Mouse (Mus musculus): ENCODE measurements around the gene Larp1b.
"Not testable (repeated sequence)": the region's sequence is repeated elsewhere in the genome, so short reads cannot be mapped to it uniquely, and the experiment has no call there.

Larp1b gene

GRCm38 (mm10) chr3:40949170-40949902 lies at the start of gene Larp1b:
Larp1b (plus strand) TSS chr3:40949828.
- DNase-seq (ENCODE audit: low read depth, low spot score) = peak; percentile 97

GRCm38 (mm10) chr3:40902443-40902842 lies 47.2 kb upstream of the Larp1b start, which contains the start of gene 1700034I23Rik:
1700034I23Rik (minus strand) TSS chr3:40902543.
- not testable (repeated sequence) for DNase-seq (ENCODE audit: low read depth, low spot score)

DNA sequence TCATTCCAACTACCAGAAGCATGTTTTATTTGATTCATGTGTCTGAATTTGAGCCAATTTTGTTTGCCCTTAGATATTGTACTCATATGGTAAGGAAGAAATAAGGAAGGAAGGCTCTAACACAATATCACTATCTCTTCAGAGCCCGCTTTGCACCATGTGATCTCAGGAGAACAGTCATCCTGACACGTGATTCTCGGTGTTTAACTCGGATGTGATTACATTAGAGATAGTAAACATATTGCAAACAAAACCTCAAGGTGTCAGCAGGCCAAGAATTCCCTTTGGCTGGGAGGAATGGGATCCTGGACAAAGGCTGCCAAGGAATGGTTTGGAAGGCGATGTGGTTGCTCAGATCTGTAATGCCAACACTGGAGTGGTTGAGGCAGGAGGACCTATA lies 11.4 kb upstream of the Larp1b start:
- DNase-seq (ENCODE audit: low read depth, low spot score) = no peak

GRCm38 (mm10) chr3:40938592-40938991 lies 11.0 kb upstream of the Larp1b start:
- no peak for DNase-seq (ENCODE audit: low read depth, low spot score)

GRCm38 (mm10) chr3:40939019-40939418 lies 10.6 kb upstream of the Larp1b start:
- no peak for DNase-seq (ENCODE audit: low read depth, low spot score)

GRCm38 (mm10) chr3:40949903-40950600 lies 424 bp downstream of the Larp1b start:
- DNase-seq (ENCODE audit: low read depth, low spot score) = no peak

DNA sequence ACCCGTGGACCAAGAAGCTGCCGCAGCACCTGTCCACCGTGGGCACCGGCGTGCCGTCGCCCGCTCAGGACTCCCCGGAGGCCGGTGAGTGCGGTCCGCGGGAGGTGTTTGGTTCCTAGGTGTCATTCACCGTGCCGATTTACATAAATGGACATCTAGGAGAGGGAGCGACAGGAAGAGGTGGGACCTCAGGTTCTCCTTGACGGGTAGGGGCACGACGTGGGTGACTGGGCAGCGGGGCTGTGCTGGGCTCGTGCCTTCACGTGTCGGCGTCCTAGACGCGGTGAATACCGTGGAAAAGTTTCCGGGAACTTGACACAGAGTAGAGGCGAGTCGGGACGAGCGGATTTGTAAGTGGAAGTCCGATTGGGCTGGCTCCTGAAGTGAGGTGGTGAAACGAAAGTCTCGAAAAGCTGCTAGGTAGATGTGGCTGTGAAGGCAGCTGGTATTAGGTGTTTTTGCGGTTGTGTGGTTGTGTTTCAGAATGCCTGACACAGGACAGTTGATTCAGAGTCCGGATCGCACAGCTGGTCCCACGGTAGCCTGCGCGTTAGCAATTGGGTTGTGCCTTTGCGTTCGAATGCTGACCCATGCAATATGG lies 1.1 kb downstream of the Larp1b start:
- DNase-seq (ENCODE audit: low read depth, low spot score) = no peak

- DNase-seq (ENCODE audit: low read depth, low spot score) = no peak
Measured at GRCm38 (mm10) chr3:40951365-40951764, 1.7 kb downstream of the Larp1b start.

DNA sequence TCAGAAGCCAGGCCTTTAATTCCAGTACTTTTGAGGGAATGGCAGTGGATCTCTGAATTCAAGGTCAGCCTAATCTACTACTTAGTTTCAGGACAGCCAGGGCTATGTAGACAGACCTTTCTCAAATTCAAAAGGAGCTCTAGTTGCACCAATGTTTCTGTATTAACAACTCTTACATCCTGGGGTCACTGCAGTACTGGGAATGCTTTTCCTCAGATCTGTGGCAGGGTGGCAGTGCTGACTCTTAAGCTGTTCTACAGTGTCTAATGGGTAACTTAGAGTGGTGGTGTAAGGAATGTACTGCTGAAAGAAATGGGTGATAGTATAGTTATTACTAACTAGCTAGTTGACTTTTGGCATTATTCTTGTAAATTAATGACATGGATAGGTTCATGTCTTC lies 3.0 kb downstream of the Larp1b start:
- no peak for DNase-seq (ENCODE audit: low read depth, low spot score)

GRCm38 (mm10) chr3:40954792-40955191 lies 5.2 kb downstream of the Larp1b start:
- DNase-seq (ENCODE audit: low read depth, low spot score) = no peak

DNA sequence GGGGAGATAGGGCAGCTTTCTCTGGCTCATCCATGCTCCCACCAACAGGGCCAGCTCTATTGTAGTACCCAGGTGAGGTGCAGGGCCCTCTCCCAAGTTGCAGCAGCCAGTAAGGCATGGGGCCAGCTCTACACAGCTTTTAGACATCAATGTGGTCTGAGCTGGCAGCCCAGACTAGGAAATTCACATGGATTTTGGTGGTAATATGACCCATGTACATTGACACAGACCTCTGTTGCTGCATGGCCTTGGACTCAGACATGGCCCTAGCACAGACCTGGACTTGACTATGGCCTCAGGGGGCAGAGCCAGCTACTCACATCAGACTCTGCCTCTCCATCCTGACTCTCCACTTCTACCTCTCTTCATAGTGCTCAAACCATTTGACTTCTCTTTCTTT lies 9.2 kb downstream of the Larp1b start:
- no peak for DNase-seq (ENCODE audit: low read depth, low spot score)

- DNase-seq (ENCODE audit: low read depth, low spot score) = no peak
Measured at GRCm38 (mm10) chr3:40980758-40981157, 31.1 kb downstream of the Larp1b start.

DNA sequence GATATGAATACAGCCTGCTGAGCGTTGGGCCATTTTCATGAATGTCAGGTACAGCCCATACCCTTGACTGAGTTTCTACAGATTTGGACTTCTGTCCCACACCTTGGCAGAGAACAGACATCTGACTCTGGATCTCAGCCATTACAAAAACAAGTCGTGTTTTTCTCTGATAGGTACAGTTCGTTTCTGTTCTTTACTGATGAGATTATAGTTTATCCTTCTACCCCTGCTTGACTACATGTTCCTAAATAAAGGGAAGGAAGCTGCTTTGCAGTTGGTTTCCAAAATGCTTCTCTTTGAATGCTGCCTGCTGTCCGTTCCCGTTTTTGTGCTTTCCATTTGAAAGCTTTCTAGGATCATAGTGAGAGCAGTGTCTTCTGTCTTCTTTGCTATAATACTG lies 37.9 kb downstream of the Larp1b start:
- no peak for DNase-seq (ENCODE audit: low read depth, low spot score)

DNA sequence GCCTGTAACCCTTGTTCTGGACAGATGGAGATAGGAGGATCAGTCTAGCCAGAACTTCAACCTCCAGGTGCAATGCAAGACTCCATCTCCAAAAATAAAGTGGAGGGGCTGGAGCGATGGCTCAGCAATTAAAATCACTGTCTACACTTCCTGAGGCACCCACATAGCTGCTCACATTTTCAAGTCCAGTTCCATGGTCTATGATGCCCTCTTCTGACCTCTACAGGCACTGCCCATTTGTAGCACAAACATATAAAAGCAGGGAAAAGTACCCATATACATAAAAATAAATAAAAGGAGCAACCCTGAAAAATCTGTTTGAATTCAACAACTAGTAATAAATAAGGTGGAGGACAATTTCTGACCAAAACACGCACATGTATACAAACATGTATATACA lies 39.1 kb downstream of the Larp1b start:
- peak; percentile 13 for DNase-seq (ENCODE audit: low read depth, low spot score)

DNA sequence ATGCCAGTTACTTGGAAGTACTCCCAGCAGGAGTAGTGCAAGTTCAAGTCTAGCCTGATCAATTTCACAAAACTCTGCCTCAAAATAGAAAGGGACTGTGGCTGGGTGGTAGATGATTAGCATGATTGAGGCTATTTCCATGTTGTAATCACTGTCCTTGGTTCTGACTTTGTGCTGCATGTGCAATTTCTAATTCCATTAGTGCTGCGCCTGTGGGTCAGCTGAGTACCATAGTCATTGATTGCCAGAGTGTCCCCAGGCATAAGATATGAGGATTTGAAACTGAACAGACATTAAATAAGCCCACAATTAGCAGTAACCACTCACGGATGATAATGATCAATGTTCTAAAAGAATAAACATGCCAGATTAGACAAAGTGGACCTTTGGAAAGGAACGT lies 41.9 kb downstream of the Larp1b start:
- DNase-seq (ENCODE audit: low read depth, low spot score) = no peak

DNA sequence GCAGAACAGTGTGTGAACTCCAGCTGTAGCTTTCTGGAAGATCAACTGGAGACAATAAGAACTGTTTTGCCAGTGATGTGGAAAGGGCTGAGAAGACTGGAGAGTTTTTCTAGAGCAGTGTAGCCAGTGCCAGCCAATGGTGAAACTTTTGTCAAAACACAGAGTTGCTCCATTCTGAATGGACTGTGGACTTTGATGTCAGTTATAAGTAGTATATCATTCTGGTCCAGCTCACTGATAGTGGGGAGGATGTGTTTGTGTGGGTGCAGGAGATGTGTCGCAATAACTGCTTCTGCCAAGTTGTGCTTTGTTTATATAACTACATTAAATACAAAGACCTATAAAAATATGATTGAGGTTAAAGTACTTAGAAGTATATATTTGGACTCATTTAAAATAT lies 45.5 kb downstream of the Larp1b start:
- no peak for DNase-seq (ENCODE audit: low read depth, low spot score)

- DNase-seq (ENCODE audit: low read depth, low spot score) = no peak
Measured at GRCm38 (mm10) chr3:41009315-41009714, 59.7 kb downstream of the Larp1b start.

GRCm38 (mm10) chr3:41009990-41010389 lies 60.4 kb downstream of the Larp1b start:
- DNase-seq (ENCODE audit: low read depth, low spot score) = no peak

GRCm38 (mm10) chr3:41010701-41011100 lies 61.1 kb downstream of the Larp1b start:
- no peak for DNase-seq (ENCODE audit: low read depth, low spot score)

GRCm38 (mm10) chr3:41012451-41012850 lies 62.8 kb downstream of the Larp1b start:
- DNase-seq (ENCODE audit: low read depth, low spot score) = no peak

- no peak for DNase-seq (ENCODE audit: low read depth, low spot score)
Measured at GRCm38 (mm10) chr3:41014946-41015345, 65.3 kb downstream of the Larp1b start.

DNA sequence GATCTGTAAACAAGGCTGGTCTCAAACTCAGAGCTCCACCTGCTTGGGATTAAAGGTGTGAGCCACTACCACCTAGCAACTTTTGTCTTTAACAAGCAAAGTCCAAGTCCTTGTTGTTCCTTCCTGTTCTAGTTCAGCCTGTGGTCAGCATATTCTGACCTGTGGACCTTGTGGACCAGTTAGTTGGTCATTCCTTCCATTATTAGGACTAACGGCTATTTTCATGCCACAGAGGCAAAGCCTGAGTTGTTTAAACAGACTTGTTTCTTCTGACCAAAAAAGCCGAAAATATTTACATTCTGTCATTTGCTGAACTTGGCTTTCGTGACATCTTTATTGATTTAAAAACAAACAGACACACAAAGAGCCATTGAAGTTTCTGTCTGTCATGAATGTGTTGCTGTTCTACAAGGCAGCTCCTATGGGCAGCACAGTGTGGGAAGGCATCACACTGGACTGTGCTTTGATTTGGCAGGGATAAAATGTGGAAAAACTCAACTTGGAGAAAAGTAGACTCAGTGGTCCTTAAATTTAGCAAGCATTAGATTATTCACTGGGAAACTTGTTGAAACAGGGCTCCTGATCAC lies 68.5 kb downstream of the Larp1b start:
- DNase-seq (ENCODE audit: low read depth, low spot score) = no peak

All from retina, adult 2 months (tissue).